Mouse (Mus musculus): ENCODE data around the gene Atrx.
"Not testable (repeated sequence)": the region's sequence is repeated elsewhere in the genome, so short reads cannot be mapped to it uniquely, and the experiment has no call there.

Gene Atrx

DNA sequence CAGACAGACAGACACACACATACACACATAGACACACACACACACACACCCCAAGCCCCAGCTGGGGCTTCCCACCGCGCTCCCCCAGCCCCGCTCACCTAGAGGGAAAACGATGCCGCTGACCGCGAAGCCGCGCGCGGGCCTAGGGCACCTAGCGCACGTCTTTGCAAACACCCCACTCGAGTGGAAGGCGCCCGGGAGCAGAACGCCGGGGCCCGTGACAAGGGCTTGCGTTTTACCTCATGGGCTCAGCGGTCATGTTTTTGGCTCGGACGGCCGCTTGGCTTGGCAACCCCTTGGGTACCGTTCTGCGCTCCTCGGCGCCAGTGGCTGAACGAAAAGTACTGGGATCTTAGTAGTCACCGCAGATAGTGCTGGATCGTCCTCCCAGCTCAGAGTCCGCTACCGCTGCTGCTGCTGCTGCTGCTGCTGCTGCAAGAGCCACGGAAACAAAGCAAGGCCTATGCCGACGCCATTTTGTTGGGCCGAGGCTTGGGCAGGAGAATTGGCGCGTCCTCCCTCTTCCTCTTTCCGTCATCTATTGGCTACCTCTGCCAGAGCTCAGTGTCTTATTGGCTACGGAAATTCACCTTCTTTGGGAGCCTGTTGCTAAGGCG lies at the start of gene Atrx:
Atrx (minus strand) TSS at position 543 of the 617 bp plus-strand sequence.
- DNase-seq (ENCODE audit: extremely low spot score, low read depth, low spot score): no peak

DNA sequence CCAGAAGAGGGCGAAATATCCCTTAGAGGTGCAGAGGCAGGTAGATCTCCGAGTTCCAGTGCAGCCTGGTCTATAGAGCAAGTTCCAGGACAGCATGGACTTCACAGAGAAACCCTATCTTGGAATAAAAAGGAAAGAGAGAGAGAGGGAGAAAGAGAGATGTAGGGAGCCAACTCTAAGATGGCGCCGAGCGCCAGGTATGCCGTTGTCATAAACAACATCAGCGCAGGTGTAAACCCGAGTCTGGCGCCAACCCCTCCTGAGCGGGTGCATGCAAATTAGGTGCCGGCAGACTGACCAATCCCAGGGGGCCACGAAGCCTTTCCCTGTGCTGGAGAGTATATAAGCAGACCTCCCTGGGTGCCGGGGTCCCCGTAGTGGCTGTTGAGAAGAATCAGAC lies 27.9 kb upstream of the Atrx start:
- not testable (repeated sequence) for DNase-seq (ENCODE audit: extremely low spot score, low read depth, low spot score)

DNA sequence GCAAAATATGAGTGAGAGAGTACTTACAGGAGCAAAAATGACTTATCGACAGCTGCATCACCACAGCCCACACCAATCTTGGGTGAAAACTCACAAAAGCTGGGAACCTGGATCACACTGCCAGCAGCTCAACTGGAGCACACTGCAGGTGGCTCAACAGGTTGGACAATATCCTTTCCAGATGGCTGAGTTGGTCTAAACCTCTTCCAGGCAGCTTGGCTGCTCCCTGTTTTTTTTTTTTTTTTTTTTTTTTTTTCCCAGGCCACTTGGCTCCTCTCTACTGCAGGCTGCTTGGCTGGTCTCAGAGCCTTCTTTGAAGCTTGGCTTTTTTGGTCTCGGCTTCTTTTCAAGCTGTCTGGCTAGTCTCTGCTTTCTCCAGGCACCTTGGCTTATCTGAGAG lies 24.8 kb upstream of the Atrx start:
- DNase-seq (ENCODE audit: extremely low spot score, low read depth, low spot score): no peak

DNA sequence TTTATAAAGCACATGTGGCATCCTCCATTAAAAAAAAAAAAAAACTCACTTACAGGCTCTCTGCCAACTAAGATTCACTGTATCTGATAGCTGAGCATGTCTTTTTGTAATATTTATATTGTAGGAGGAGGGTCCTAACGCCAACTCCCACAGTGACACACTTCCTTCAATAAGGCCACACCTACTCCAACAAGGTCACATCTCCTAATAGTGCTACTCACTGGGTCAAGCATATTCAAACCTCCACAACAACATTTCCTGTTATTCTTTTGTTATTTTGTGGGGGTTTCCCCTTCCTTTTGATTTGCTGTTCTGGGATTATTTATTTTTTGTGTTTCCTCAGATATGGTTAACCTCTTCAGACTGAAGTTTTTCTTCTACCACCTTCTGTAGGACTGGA lies 17.2 kb upstream of the Atrx start:
- DNase-seq (ENCODE audit: extremely low spot score, low read depth, low spot score): no peak

DNA sequence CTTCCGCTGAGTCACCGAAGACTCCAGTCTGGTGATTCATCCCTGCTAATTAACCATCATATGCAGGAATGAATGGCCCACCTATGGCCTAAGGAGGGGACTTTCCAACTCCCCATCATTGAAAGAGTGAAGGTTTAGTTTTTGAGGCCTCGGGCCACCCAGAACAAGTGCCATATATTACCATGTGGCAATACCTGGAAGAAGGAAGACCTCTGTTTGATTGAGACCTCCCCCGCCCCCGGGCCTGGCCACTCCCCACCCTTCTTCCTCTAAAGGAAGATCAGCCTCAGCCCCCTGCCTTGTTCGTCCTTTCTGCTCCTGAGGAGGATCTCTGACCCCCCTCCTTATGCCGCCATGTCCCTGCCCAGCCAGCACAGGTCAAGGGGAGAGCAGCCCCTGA lies 10.0 kb upstream of the Atrx start:
- no peak for DNase-seq (ENCODE audit: extremely low spot score, low read depth, low spot score)

DNA sequence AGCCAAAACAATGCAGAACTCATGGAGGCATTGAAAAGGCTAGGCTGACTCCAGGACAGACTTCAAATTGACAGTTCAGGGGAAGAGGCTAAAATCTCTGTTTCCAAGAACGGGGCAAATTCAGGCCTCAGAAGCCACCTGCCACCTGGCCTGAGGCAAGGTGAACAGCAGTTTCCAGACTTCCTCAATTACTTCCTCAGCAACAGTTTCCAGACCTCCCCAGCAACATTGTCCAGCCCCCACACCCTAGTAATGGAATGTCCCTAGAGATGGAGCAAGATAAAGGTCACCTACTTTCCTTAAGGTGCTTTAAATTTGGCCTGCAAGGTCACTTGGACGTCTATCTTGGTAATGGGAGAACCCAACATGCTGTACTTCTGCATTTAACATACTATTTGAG lies 8.5 kb upstream of the Atrx start:
- no peak for DNase-seq (ENCODE audit: extremely low spot score, low read depth, low spot score)

DNA sequence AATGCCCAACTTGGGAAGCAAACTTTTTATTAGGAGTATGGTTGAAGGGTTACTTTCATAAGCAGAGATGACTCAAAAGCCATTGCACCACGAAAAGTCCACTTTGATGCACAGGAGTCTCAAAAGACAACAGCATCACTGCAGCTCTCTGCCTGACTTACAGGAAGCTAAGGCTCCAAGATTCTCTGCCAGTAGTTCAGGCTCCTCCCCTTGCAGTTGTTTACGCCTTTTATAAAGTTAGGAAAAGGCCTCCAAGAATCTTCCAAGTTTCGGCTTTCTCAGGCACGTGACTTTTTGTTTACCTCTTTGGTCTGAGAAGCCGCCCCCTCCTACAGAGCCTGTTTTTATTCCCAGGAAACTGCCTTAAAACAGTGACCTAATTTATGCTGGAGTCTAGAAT lies 5.1 kb upstream of the Atrx start:
- DNase-seq (ENCODE audit: extremely low spot score, low read depth, low spot score): no peak

DNA sequence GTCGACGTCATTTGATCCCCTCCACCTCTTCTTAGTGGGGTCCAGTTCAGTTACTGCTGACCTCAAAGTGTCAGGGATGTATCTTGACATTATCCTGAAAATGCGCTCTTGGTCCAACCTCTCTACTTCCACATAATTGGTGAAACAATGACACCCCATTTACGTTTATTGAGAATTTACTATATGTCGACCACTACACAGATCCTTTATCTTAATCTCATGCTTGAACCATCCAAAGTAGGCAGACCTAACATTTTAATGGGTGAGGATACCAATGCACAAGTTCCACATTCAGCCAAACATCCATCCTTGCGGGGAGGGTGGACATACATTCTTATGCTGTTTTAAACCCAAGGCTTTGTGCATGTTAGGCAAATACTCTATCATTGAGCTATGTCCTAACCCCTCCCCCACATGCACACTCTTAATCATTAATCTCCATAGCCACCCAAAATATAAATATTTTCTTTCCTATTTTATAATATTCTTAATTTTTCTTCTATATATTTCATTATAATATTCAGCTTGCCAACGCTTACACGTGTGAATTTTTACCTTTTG lies 355 bp upstream of the Atrx start:
- peak; percentile 53 for DNase-seq (ENCODE audit: extremely low spot score, low read depth, low spot score)

DNA sequence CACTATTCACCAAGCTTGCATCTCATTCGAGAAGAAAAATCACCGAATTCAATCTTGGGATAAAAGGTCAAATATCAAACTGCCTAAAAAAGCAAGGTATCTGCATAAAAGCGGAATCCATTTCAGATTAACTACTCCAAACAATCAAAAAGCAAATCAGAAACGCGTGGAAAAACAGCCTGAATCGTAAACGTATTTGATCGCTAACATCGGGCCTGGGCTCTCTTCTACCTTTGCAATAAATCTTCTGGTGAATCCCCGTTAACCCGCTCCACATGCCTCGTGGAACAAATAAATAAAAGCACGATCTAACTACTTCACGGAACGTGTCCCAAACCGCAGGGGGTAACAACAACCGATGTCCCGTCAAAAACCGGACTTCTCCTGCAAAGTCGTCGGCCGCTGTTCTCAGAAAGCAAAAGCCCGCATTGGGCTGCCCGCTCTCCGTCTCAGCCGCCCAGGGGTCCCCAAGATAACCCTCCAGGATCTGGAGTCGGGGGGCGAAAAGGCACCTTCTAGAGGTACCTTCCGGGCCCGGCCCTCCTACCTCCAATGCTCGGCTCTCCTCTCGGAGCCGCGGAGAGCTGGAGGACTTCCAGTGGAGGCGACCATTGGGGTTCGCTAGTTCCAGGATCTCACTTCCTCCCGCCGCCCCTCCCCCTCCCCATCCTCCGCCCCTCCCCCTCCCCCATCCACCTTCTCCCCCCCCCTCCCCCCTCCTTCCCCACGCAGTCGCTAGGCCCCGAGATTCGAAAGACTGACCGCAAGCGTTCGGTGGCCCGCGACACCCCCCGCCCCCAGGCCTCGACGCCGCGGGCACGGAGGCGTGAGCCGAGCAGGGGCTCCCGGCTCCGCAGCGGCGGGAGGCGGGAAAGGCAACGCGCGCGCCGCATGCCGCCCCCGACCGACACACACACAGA lies 1.0 kb downstream of the Atrx start:
- DNase-seq (ENCODE audit: extremely low spot score, low read depth, low spot score): no peak

DNA sequence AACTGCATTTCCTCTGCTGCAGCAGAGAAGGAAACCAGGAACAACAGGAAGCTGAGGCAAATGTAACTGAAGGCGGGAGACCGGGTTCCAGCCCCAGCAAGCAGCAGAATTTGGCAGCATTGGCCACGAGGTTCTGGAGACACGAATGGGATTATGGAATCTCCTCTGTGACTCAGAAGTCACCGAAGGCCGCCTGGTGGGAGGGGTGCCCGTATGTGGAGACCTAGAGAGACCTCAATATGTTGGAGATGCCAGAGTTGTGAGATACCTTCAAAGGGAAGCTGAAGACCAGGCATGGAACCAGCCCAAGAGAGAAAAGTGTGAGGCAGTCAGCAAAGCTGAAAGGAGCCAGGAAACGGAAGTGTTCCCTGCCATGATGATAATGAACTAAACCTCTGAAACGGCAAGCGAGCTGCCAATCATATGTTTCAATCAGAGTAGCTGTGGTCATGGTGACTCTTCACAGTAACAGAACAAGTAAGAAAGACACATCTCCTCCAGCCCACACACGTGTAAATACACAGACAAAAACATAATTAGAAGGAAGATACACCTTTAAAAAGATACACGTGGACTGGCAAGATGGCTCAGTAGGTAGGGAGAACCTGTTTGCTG lies 3.0 kb downstream of the Atrx start:
- DNase-seq (ENCODE audit: extremely low spot score, low read depth, low spot score): no peak

DNA sequence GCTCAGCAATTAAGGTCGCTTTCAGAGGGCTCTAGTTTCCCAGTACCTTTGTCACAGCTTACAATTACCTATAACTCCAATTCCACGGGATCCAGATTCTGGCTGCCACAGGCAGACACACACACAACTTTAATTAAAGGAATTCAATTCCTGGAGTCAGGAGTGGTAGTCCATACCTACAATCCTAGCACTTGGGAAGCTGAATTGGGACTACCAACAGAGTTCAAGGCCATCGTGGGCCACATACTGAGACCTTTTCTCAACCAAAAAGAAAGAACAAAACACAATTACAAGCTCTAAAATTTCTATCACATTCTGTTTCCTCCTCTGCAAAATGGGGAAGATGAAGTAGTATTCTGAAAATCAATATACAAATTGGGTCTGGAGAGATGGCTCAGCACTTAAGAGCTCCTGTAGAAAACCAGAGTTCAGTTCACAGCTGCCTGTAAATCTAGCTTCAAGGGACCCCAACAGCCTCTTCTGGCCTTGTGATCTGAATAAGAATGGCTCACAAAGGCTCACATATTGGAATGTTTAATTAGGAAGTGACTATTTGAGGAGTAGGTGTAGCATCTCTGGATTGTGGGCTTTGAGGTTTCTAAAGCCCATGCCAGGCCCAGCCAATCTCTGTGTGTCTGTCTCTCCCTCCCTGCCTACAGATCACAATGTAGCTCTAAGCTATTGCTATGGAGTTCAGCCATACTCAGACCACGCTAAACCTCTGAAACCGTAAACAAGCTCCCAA lies 4.7 kb downstream of the Atrx start:
- DNase-seq (ENCODE audit: extremely low spot score, low read depth, low spot score): no peak

DNA sequence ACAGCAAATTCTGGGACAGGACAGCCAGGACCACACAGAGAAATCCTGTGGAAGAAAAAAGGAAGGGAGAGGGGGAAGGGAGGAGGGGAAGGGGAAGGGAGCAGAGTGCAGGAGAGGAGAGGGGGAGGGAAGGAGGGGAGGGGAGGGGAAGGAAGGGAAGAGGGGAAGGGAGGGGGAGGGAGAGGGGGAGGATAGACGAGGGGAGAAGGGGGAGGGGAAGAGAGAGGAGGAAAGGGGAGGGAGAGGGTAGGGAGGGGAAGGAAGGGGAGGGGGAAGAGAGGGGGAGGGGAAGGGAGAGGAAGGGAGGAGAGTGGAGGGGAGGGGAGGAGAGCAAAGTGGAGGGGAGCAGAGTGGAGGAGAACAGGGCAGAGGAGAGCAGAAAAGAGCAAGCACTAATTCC lies 5.3 kb downstream of the Atrx start:
- no peak for DNase-seq (ENCODE audit: extremely low spot score, low read depth, low spot score)

DNA sequence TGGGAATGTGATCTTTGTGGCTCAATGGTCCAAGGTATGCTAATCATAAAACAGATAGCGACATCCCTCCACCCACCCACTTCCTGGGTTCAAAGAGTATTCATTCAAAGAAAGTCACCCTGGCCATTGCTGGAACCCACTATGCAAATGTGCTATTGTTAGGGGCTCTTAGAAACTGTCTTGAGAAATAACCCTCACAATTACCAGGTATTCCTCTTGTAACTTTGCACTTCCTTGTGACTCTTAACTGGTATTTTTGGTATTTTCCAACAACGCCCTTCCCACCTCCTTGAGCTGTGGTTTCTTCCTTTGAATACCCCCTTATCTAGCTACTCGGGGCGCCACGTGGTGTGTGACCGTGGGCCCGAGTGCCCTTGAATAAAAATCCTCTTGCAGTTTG lies 6.2 kb downstream of the Atrx start:
- not testable (repeated sequence) for DNase-seq (ENCODE audit: extremely low spot score, low read depth, low spot score)

DNA sequence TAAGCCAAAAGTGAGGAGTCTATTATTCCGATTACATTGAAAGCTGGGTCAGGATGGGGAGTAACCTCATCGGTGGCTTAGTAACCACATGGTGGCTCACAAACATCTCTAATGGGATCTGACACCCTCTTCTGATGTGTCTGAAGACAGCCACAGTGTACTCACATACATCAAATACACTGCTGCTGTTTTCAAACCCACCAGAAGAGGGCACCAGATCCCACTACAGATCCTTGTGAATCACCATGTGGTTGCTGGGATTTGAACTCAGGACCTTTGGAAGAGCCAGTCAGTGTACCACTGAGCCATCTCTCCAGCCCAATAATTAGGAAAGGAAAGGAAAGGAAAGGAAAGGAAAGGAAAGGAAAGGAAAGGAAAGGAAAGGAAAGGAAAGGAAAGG lies 7.8 kb downstream of the Atrx start:
- DNase-seq (ENCODE audit: extremely low spot score, low read depth, low spot score): no peak

DNA sequence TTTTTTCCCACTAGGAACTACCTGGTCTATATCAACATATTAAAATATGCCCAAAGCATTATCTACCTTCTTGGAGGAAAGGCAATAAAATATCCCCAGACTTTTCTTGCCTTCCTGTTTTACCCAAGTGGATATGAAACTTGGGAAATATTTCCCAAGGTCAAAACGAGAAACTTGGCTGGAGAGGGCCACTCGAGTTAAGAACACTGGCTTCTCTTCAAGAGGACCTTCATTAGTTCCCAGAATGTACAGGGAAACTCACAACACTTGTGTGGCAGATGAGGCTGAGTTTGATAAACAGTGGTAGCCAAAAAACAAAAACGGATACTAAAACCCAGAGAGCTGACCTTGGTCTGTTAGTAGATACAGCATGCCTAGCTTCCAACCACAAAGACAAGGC lies 17.5 kb downstream of the Atrx start:
- no peak for DNase-seq (ENCODE audit: extremely low spot score, low read depth, low spot score)

DNA sequence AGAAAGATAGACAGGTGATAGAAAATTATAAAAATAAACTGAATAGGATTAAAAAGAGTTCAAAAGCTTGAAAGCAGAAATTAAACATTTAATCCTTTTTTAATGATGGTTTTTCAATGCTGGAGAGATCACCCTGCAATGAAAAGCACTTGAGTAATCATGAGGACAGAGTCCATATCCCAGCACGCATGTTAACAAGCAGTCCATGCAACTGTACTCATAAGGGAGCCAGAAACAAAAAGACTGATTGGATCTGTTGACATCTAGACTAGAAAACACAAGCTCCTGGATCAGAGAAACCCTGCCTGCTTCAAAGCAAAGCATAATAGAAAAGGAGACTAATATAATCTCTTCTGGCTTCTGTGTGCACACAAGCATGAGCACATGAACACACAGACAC lies 27.6 kb downstream of the Atrx start:
- DNase-seq (ENCODE audit: extremely low spot score, low read depth, low spot score): no peak

DNA sequence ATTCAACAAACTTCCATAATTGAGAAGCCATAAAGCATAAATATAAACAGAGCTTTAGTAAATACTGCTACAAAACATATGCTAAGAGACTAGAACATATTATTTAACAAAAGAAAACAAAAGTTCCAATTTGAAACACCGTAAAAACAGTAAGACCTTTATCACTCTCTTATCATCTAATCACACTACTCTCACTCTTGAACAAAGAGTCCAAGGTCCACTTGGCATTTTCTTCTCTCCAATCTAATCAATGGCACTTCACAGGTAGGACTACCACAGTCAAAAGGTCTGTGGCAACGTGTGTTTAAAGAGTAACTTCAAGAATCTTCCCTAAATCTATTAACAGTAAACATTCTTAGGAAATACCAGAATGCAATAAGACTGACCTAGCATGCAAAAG lies 42.3 kb downstream of the Atrx start:
- no peak for DNase-seq (ENCODE audit: extremely low spot score, low read depth, low spot score)

DNA sequence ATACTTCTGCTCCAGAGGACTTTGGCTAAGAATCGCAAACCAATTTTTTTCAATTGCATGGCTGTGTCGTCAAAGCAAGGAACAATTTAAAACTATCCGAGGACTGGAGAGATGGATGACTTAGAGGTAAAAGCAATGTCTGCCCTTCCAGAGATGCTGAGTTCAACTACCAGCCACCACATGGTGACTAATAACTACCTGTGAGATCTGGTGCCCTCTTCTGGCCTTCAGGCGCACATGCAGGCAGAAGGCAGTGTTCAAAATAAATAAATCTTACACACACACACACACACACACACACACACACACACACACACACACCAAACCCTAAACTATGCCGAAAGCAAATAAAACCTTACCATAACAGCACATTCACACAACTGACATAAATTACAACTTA lies 64.8 kb downstream of the Atrx start:
- no peak for DNase-seq (ENCODE audit: extremely low spot score, low read depth, low spot score)

DNA sequence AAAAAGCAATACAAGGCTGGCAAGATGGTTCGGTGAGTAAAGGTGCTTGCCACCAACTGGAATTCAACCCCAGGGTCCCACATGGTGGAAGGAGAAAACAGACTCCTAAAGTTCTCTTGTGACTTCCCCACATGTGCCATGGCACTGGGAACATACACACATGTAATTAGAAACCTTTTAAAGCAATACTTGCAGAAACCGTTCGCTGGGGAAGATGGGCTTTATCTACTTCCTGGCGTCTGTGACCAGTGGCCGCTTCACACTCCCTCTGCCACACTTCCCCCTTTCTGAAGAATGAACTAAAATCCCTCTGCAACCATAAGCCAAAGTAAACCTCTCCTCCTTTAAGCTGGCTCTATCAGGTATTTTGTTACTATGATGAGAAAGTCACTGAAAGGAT lies 104.7 kb downstream of the Atrx start:
- no peak for DNase-seq (ENCODE audit: extremely low spot score, low read depth, low spot score)

DNA sequence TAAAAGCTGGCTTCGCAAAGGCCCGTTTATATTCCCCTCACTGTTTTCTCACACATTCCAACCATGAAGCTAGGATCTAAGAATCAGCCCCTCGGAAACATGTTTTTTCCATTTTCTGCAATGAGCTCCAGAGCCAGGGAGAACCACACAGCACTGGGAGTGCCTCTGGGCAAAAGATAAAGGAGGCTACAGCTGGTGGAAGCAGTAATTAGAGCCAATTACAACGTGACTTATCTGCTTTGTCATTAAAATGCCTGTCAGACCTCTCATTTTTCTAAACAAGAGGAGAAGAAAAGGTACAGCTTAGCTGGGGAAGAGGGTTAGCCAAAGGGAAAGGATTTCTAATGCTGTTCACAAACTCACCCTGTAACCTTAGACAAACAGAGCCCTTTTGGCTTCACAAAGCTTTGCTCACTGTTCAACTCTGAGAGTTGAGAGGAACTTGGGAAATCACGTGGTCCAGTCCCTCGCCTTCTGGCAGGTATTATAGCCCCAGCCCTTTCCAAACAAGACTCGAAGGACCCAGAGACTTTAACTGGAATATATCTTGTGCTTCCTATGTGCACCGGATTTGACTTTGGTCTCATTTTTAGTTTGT lies 134.3 kb downstream of the Atrx start:
- no peak for DNase-seq (ENCODE audit: extremely low spot score, low read depth, low spot score)

DNA sequence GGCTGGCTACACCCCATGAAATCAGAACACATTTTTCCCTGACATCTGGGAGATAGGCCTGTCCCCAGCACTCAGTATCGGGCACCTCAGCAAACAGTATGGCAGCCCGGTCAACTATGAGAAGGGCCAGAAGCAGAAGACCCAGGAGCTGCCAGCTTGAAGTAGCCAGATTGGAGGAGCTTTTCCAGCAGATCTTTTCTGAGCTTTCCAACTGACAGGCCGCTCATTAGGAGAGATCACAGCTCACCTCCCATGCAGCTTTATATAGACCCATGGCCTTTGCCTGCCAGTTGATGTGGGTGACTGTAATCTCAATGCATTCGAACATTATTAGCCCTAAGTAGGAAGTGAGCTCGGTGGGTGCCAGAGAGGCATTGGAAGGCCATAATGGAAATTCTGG lies 155.9 kb downstream of the Atrx start:
- DNase-seq (ENCODE audit: extremely low spot score, low read depth, low spot score): no peak
